Mouse (Mus musculus): ENCODE data around the gene Eya4. TPM values are rescaled to one million over a fixed set of nuclear protein-coding genes. Genes with fewer than 3 reads are reported as not detected.

Gene Eya4
- total RNA-seq, 2 experiments from 2014 or later: 0.68 TPM; not detected in 1

DNA sequence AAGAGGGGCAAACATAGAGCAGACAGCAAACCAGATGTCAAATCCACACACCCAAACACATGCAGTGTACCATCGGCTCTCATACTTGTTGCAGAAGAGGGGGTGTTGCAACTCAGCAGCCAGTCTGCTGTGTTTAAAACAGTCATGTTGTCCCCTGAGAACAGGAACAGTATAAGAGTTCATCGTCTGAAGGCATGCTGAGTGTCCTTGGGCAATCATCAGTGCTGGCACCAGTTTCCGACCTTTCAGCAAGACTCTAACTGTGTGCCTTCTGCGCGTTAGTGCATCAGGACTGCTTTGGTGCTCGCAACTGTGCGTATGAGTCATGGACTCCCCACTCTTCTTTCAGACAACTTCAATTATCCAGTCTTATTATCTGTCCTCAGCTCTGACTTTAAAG lies 179.0 kb downstream of the Eya4 start:
- no peak for ATAC-seq (replicated peaks; ENCODE audit: low FRiP score, poor library complexity, severe bottlenecking)

GRCm38 (mm10) chr10:23165089-23165642 lies 185.4 kb downstream of the Eya4 start:
- ATAC-seq (replicated peaks; ENCODE audit: low FRiP score, poor library complexity, severe bottlenecking): no peak

- ATAC-seq (replicated peaks; ENCODE audit: low FRiP score, poor library complexity, severe bottlenecking): no peak
These were observed 190.7 kb downstream of the Eya4 start for GRCm38 (mm10) chr10:23159844-23160243.

DNA sequence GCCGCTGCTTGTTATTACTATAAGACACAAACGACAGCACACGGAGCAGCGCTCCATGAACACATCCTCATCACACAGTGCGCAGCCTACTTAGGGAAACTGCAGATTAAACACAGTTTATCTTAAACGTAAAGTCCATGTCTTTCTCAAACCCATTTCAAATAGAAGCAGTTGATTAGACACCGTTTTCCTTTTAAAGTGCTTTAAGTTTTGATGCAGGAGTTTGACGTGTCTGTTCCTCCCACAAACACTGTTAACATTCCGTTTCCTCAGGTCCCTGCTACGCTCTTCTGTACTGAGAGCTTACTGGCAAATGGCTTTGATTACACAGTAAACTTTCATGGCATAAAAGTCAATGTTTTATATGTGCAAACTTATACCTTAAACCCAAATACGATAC lies 191.4 kb downstream of the Eya4 start:
- ATAC-seq (replicated peaks; ENCODE audit: low FRiP score, poor library complexity, severe bottlenecking): no peak

- ATAC-seq (replicated peaks; ENCODE audit: low FRiP score, poor library complexity, severe bottlenecking): no peak
These were observed 193.5 kb downstream of the Eya4 start for GRCm38 (mm10) chr10:23156866-23157625.

- no peak for ATAC-seq (replicated peaks; ENCODE audit: low FRiP score, poor library complexity, severe bottlenecking)
These were observed 200.2 kb downstream of the Eya4 start for GRCm38 (mm10) chr10:23150401-23150800.

GRCm38 (mm10) chr10:23144616-23145015 lies 206.0 kb downstream of the Eya4 start:
- ATAC-seq (replicated peaks; ENCODE audit: low FRiP score, poor library complexity, severe bottlenecking): no peak

- ATAC-seq (replicated peaks; ENCODE audit: low FRiP score, poor library complexity, severe bottlenecking): no peak
These were observed 222.6 kb downstream of the Eya4 start for GRCm38 (mm10) chr10:23127947-23128346.

DNA sequence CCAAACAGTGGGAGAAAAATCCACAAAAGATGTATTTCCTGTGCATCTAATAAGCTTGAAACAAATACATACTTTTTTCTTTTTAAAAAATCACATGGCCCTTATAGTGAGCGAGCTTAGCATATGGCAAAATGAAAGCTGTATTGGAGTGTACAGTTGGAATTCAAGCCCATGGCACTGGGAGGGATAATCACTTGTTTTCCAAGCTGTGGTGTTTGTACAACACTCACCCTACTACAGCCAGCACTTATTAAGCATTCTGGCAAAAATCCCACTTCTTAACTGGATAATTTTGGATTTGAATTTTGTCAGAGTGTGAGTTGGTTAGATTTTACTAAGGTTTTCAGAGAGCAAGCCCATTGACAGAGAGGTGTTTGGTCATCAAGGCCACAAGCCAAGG lies 223.4 kb downstream of the Eya4 start:
- no peak for ATAC-seq (replicated peaks; ENCODE audit: low FRiP score, poor library complexity, severe bottlenecking)

DNA sequence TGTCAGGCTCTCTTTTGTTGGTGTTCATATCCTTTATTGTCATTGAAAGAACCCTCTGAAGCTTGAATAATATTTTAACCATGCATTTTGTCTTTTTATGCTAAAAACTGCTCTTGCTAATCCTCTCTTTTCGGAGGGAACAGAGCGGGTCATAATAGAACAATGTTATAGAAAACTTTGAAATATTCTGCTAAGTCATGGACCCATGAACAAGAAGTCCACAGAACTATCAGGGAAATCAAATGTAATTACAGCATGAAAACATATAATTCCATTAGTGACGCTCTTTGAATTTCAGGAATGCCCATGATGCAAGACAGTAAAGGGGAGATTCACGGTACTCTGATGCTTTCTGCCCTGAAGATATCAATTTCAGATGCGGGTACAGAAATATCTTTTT lies 224.1 kb downstream of the Eya4 start:
- ATAC-seq (replicated peaks; ENCODE audit: low FRiP score, poor library complexity, severe bottlenecking): no peak

DNA sequence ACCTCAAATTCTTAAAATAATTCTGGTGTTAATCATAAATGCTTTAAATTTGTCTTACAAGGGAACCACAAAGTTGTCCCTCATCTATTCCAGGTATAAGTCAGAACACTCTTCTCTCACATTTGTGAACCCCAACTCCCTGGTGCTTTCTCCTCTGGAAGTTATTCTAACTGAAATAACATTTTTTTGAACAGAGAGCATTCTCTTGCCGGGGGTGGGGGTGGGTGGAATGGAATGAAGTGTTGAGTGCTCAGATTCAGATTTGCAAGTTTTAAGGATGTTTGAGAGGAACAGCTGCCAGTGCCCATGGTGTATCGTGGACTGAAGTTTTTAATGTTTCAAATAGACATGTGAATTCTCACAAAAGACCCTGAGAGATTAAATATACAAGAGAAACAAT lies 230.1 kb downstream of the Eya4 start:
- ATAC-seq (replicated peaks; ENCODE audit: low FRiP score, poor library complexity, severe bottlenecking): no peak

DNA sequence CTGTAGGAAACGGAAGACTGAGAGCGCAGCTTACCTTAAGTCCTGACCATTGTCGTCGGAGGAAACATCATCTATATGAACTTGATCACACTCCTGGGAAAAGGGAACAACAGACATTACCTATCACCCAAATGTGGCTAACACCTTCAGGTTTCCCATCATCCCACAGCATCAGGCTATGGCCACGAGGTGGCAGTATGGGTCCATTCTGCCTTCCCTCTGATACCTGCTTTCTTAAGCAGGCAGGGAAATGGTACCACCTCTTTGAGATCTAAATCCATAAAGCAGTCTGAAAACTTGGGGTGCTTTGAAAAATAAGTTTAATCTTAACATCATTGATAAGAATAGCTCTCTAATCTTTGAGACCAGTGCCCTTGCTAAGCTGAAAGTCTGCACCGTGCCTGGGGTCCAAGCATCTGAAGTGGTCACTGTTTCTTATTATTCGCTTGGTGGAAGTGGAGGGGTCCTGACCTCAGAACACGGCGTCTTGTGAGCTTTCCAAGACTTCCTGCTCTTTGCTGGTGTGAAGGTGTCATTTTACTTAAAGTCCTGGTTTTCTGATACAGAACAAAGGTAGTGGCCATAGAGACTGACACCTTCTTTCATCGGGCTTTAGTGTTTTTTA lies 233.7 kb downstream of the Eya4 start:
- ATAC-seq (replicated peaks; ENCODE audit: low FRiP score, poor library complexity, severe bottlenecking): peak; percentile 72

DNA sequence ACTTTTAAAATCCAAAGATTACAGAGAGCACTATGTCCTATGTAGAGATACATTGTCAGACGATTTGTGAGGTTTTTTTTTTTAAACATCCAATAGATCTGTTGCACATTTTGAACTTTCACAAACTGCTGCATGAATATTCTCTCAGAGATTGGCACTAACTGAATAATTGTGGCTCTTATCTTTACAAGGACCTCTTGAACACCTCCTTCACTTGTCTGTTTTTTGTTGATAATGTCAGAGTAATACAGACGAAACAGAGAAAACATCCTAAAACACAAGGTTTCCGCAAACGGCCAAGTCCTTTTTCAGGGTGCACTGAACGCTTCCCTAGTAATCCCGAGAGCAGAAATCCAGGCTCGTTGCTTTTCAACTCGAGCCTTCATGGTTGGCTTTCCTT lies 234.5 kb downstream of the Eya4 start:
- no peak for ATAC-seq (replicated peaks; ENCODE audit: low FRiP score, poor library complexity, severe bottlenecking)

GRCm38 (mm10) chr10:23115321-23115720 lies 235.3 kb downstream of the Eya4 start:
- no peak for ATAC-seq (replicated peaks; ENCODE audit: low FRiP score, poor library complexity, severe bottlenecking)

DNA sequence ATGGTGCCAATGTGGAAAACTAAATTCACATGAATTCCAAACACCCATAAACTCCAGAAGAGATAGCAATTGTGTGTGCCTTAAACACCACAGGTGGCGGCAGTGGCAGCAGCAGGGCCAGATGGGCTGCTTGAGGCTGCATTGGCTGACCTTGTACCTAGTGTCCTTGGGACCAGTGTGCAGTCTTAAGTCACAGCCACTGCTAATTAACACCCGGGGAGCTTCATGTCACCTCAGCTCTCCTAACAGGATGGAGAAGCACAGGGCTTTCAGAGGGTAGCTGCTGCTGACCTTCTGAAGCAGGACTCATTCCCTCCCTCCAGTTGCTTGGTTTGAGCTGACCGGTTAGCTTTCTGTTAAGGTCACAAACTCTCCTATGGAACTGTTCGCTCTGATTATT lies 242.5 kb downstream of the Eya4 start:
- no peak for ATAC-seq (replicated peaks; ENCODE audit: low FRiP score, poor library complexity, severe bottlenecking)

GRCm38 (mm10) chr10:23092517-23092916 lies 258.1 kb downstream of the Eya4 start:
- no peak for ATAC-seq (replicated peaks; ENCODE audit: low FRiP score, poor library complexity, severe bottlenecking)

DNA sequence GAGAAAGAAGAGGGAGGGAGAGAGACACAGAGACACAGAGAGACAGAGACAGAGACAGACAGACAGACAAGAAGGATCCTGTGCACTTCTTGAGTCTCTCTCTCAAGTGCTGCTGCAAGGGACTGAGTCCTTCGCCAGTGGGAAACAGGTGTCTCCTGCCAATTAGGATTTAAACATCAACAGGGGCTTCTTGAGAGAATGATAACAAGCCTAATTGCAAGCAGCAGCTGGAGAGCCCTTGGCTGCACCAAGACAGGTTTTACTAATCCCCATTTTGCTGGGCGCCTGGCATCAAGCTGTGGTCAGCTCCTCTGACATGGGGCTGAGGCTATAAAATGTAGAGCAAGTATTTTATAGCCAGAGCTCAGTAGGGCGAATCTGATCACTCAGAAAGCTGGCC lies 259.0 kb downstream of the Eya4 start:
- ATAC-seq (replicated peaks; ENCODE audit: low FRiP score, poor library complexity, severe bottlenecking): no peak

GRCm38 (mm10) chr10:23090323-23090722 lies 260.3 kb downstream of the Eya4 start:
- ATAC-seq (replicated peaks; ENCODE audit: low FRiP score, poor library complexity, severe bottlenecking): no peak

GRCm38 (mm10) chr10:23089271-23089670 lies 261.3 kb downstream of the Eya4 start:
- no peak for ATAC-seq (replicated peaks; ENCODE audit: low FRiP score, poor library complexity, severe bottlenecking)

DNA sequence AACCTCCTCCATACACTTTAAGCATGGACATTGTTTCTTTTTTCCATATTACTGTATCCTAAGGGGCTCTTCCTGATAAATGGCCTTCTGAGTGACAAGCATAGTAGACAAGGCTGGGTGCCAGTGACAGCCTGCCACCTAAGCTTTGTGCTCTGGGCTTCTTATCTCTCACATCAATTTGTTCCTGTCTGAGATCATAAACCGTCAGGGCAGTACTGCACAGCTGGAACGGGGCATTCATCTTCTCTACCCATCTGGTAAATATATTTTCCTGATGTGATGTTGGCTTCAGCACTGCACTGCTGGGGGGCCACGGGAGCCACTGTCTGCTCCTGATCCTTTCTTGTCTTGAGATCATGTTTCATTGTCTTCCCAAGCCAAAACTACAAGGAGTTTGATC lies 261.8 kb downstream of the Eya4 start:
- no peak for ATAC-seq (replicated peaks; ENCODE audit: low FRiP score, poor library complexity, severe bottlenecking)
